Mouse (Mus musculus): ENCODE results near the gene Zranb3. TPM values are rescaled to one million over a fixed set of nuclear protein-coding genes. Genes with fewer than 3 reads are reported as not detected.
"Not testable (repeated sequence)": the region's sequence is repeated elsewhere in the genome, so short reads cannot be mapped to it uniquely, and the experiment has no call there.

The Zranb3 gene
- total RNA-seq, 4 experiments from 2014 or later = 3.5 to 5.7 (median 5.3) TPM

- DNase-seq (ENCODE audit: low spot score) = peak; percentile 55
Measured at GRCm38 (mm10) chr1:127989876-127990731, 112.7 kb downstream of the Zranb3 start.

DNA sequence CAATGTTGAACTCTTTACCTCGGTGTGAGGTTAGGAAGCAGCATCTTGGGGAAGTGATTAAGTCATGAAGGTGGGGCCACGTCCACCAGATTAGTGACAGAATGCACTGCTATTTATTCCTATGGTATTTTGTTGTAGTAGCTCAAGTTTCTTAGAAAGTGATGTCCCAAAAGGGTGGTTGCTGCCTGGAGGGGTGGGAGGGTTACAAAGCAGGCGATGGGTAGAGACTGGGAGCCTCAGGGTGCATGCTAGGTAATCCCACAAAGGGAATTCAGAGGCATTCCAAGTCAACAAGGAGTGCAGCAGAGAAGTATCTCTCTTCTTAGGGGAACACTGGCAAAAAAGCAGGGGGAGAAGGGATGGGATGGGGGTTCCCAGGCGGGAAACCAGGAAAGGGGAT is 113.5 kb downstream of the Zranb3 start:
- no peak for DNase-seq (ENCODE audit: low spot score)

DNA sequence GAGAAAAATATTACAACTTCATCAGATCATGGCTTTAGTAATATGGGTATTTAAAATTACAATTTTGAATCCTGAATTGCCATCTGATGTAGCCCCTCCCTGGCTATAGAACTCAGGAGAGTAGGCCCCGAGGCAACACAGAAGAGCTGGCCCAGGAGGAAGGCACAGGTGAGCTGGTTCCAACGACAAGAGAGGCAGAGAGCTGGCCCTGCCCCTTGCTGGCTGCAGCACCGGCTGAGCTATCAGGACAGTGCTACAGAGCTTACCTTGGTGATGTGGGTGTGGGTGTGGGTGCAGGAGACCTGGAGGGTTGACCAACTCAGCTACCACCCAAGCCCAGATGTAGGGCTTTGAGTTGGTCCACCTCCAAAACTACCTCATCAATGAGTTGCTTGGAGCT is 114.6 kb downstream of the Zranb3 start:
- DNase-seq (ENCODE audit: low spot score) = no peak

DNA sequence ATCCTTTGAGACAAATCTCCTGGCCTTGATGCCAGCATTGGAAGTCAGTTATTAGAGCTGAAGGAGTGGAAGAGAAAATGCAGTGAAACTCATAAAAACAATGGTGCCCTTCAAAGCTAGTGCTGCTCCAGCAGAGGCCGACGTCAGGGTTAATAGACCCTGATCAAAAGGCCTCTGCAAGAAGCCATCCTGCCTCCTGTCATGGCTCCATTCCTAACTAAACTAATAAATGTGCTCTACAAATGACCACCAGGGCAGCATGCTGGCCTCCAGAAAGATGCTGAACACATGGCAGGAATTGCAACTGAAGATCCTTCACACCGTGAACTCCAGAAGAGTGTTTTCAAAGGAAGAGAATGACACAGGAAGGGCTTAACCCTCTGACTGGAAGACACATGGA is 117.5 kb downstream of the Zranb3 start:
- no peak for DNase-seq (ENCODE audit: low spot score)

GRCm38 (mm10) chr1:127983274-127983993 is 119.4 kb downstream of the Zranb3 start:
- DNase-seq (ENCODE audit: low spot score) = no peak

GRCm38 (mm10) chr1:127982268-127982667 is 120.6 kb downstream of the Zranb3 start:
- DNase-seq (ENCODE audit: low spot score) = no peak

- DNase-seq (ENCODE audit: low spot score) = no peak
Measured at GRCm38 (mm10) chr1:127980911-127981559, 121.8 kb downstream of the Zranb3 start.

GRCm38 (mm10) chr1:127978125-127978524 is 124.7 kb downstream of the Zranb3 start:
- no peak for DNase-seq (ENCODE audit: low spot score)

DNA sequence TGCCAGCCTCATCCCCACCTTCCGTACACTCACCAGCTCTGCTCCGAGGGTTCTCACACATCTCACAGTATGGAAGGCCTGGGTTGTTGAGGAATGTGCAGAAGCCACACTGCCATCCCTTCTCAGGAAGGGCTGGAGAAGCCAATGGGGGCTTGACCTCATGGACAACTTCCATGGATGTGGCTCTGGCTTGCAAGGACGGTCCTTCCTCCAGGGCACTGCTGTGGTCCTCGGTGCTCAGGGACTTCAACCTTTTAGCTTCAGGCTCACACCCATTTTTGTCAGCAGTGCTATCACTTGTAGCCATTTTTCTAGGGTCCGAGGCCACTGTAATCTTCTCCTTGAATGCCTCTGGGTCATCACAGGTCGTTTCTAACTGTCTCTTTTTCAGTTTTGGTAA is 126.7 kb downstream of the Zranb3 start:
- no peak for DNase-seq (ENCODE audit: low spot score)

DNA sequence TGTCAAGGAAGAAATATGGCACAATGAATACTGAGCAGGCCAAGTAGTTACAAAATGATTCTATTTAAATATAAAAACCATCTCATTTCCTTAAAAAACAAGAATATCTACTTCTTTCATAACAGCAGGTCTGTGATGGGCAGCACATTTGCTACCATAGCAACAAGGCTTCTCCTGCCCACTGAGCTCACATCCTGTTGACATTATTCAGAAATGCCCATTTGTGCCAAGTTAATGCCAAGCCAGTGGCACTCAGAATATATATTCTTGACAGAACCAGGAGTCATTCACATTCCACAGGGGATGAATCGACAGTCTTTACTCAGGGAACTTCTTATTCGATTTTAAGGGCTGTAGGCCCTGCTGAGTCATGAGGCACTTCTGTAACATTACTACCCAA is 127.2 kb downstream of the Zranb3 start:
- no peak for DNase-seq (ENCODE audit: low spot score)

GRCm38 (mm10) chr1:127974082-127974481 is 128.8 kb downstream of the Zranb3 start:
- DNase-seq (ENCODE audit: low spot score) = no peak

- DNase-seq (ENCODE audit: low spot score) = no peak
Measured at GRCm38 (mm10) chr1:127970870-127971269, 132.0 kb downstream of the Zranb3 start.

GRCm38 (mm10) chr1:127963326-127963725 is 139.5 kb downstream of the Zranb3 start:
- DNase-seq (ENCODE audit: low spot score) = no peak

DNA sequence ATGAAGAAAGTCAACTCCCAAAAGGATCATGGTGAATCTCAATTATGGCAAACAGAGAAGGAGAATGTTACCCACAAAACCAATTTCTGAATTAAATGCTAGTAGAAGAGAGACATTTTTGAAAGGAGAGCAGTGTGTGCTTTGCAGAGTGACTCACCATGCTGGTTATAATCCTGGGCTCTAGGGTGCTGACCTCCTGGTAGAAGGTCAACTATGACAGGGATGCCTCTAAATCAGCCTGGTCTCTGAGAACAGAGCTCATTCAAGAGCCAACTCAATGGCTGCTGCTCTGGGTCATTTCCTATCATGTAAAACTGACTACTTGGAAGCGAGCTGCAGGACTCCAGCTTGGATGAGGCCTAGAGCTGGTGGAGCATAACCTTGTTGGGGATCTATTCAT is 141.7 kb downstream of the Zranb3 start:
- DNase-seq (ENCODE audit: low spot score) = no peak

GRCm38 (mm10) chr1:127959312-127959718 is 143.5 kb downstream of the Zranb3 start:
- no peak for DNase-seq (ENCODE audit: low spot score)

- no peak for DNase-seq (ENCODE audit: low spot score)
Measured at GRCm38 (mm10) chr1:127958801-127959200, 144.0 kb downstream of the Zranb3 start.

GRCm38 (mm10) chr1:127956524-127956923 is 146.3 kb downstream of the Zranb3 start:
- DNase-seq (ENCODE audit: low spot score) = no peak

DNA sequence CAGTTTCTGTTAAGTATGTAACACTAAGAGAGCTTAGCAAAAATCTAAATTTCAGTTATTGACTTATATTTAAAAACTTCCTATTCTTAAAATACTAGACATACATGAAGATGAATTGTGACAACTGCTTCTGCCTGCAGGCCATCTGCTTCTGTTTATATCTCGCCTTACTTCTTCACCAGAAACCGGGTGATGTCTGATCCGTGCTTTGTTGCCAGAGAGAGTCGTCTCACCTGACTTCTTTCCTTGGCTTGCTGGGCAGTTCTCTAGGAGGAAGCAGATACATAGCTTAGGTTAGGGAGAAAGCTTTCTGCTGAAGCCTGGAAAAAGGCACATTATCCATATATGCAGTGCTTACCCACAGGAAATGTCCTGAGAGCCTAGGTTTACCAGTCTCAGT is 148.0 kb downstream of the Zranb3 start:
- no peak for DNase-seq (ENCODE audit: low spot score)

- DNase-seq (ENCODE audit: low spot score) = not testable (repeated sequence)
Measured at GRCm38 (mm10) chr1:127954198-127954597, 148.6 kb downstream of the Zranb3 start.

GRCm38 (mm10) chr1:127952276-127952675 is 150.6 kb downstream of the Zranb3 start:
- DNase-seq (ENCODE audit: low spot score) = no peak

GRCm38 (mm10) chr1:127948748-127949147 is 154.1 kb downstream of the Zranb3 start:
- no peak for DNase-seq (ENCODE audit: low spot score)

- DNase-seq (ENCODE audit: low spot score) = no peak
Measured at GRCm38 (mm10) chr1:127946615-127947249, 156.1 kb downstream of the Zranb3 start.

Measured in heart, adult 8-10 months (tissue).